Mouse (Mus musculus) kidney, postnatal 0 days (tissue): ENCODE measurements around the gene Meis1. TPM values are rescaled to one million over a fixed set of nuclear protein-coding genes. Genes with fewer than 3 reads are reported as not detected.

Experiments
- ATAC-seq: fragments of 200-750 bp; cut with Nextera tagmentation; replicated peaks from 2 replicates; pipeline ENCODE4 v1.8.0; 2017; ENCODE audit warnings: low read depth, moderate number of reproducible peaks, moderate TSS enrichment, moderate library complexity; ENCODE audit not compliant: low FRiP score
- DNase-seq: peaks from one replicate; pipeline ENCODE4 v3.0.0-alpha.2; 2016; ENCODE audit warnings: low spot score
- H3K27ac ChIP-seq: fragments of 300-500 bp; sonication (generic); 2 replicates; pipeline ENCODE4 v1.5.1; 2014; ENCODE audit warnings: mild to moderate bottlenecking
- H3K27me3 ChIP-seq: fragments of 300-500 bp; sonication (generic); 2 replicates; pipeline ENCODE4 v1.6.1; 2014; ENCODE audit warnings: low read length, mixed read lengths; ENCODE audit not compliant: insufficient read depth
- H3K36me3 ChIP-seq: fragments of 300-500 bp; sonication (generic); 2 replicates; pipeline ENCODE4 v1.6.1; 2014; ENCODE audit warnings: low read length, mixed read lengths; ENCODE audit not compliant: insufficient read depth
- H3K4me1 ChIP-seq: fragments of 300-500 bp; sonication (generic); replicated peaks from 2 replicates; pipeline ENCODE4 v1.6.1; 2014; ENCODE audit warnings: antibody characterized with exemption, low read length, mixed read lengths; ENCODE audit not compliant: insufficient read depth
- H3K4me2 ChIP-seq: fragments of 300-500 bp; sonication (generic); 2 replicates; pipeline ENCODE4 v1.6.1; 2014; ENCODE audit warnings: mild to moderate bottlenecking, low read length, moderate library complexity, mixed read lengths
- H3K4me3 ChIP-seq: fragments of 300-500 bp; sonication (generic); replicated peaks from 2 replicates; pipeline ENCODE4 v1.5.1; 2014; ENCODE audit warnings: low read depth, low read length
- H3K9ac ChIP-seq: fragments of 300-500 bp; sonication (generic); 2 replicates; pipeline ENCODE4 v1.6.1; 2014; ENCODE audit warnings: low read depth, low read length
- H3K9me3 ChIP-seq: fragments of 300-500 bp; sonication (generic); replicated peaks from 2 replicates; pipeline ENCODE4 v1.6.1; 2016; ENCODE audit warnings: low read length, inconsistent platforms, mixed read lengths
- CTCF ChIP-seq: IDR thresholded peaks from 2 replicates; pipeline ENCODE4 v1.5.1; 2016; ENCODE audit warnings: antibody characterized with exemption, low read depth, mild to moderate bottlenecking, moderate library complexity
- WGBS: fragments of 180-500 bp; shearing (Covaris S2); extraction: QIAGEN DNeasy Blood & Tissue Kit; methylation state at CpG from one replicate; pipeline ENCODE4 v1.1.7; 2014; 5-methylcytosine and 5-hydroxymethylcytosine counted together
- polyA plus RNA-seq: library from polyadenylated mRNA; unstranded; fragments of >200 nt; fragmentation: Nextera tagmentation; extraction: Ambion mirVana; gene quantifications from 2 replicates; pipeline ENCODE4 v1.2.1, GENCODE M21; 2015

Gene Meis1
- polyA plus RNA-seq, 1 experiment from 2014 or later, result 59.0 TPM

DNA sequence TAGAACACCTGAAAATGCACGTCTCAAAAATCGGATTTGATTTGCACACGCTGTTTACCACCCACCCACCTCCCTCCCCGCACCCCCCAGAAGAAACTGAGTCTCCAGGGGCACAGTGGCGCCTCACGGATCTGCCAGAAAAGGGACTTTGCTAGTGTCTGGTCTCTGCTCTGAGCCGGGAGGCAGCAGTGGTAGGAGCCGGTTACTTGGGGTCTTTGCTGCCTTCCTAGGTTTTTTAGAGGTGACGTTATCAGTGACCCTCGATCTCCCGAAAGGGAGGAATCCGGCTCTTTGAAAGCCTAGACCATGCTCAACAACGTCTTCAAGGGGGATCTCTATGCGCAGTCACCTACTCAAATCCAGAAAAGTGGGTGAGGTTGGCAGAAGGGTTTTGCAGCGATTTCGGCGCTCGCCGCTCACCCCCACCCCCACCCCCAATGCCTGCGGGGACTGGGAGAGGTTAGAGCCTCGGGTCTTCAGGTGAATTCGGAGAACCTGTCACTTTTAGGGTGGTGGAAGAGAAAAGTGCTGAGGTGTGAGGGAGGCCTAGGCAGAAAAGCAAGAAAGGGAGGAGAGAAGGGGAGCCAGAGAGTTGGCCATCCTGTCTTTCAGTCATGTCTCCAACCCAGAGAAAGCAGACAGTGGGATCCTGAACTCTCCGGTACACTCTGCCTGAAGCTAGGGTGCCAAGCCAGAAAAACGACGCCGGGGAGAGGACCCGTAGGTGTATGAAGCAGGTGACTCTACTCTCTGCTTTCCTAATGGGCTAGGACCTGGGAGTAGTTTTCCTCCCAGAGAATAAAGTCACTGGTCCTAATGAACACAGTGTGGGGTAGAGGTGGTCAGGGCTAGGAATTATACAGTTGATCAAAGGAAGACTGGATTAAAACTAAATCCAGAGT lies 143.5 kb downstream of the Meis1 start:
- 4% methylated on average over 27 of the region's 27 CpGs for WGBS
- H3K4me3 ChIP-seq, result peak overlapping the region; percentile 42
- peaks cover 4% of the 10 kb centered on the region; the same call in 1 of the 2 replicates for H3K4me1 ChIP-seq
- no peaks in the 10 kb centered on the region for H3K36me3 ChIP-seq
- TF ChIP-seq CTCF, result no peak
- peak overlapping the region; percentile 79 for H3K27ac ChIP-seq
- ATAC-seq (no peak), DNase-seq (no peak)
- H3K9me3 ChIP-seq, result no peaks in the 10 kb centered on the region
- H3K4me2 ChIP-seq, result peak overlapping the region; percentile 62
- H3K9ac ChIP-seq, result peak overlapping the region; percentile 46; the same call in 1 of the 2 replicates
- H3K27me3 ChIP-seq, result no peaks in the 10 kb centered on the region; the same call in 1 of the 2 replicates

DNA sequence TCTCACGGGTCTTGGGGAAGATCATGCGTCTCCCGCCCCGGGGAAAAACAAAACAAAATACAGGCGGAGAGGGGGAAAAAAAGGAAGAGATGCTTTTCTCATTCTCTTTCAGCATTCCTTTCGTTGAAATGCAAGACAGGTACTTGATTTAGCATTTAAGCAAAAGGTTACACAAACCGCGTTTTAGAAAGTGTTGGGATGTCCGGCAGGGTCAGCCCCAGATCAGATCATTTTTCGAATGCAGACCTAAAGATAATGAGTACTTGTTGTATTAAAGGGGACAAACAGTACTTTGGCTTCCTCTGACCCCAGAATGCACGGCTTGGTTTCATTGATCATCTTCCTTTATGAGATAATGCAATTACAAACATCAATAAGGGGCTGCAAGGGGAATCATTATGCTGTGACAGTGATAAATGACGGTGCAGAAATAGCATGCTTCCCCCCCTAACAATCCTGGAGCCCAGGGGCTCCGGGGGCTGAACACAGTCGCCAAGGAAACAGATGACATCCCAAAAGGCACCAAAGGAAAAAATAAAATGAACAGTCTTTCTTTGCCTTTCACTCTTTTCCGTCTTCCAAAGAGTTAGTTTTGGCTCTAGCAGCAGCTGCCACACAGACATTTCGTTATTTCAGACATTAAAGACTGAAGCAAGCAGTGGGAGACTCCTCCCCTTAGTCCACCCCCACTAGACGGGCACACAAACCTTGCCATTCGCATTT lies 144.3 kb downstream of the Meis1 start:
- ATAC-seq, result no peak
- WGBS, result 3% methylated on average over 18 of the region's 18 CpGs
- peak overlapping the region; percentile 79 for H3K27ac ChIP-seq
- H3K9ac ChIP-seq, result peak overlapping the region; percentile 46; the same call in 1 of the 2 replicates
- peak; percentile 64 for DNase-seq
- H3K4me2 ChIP-seq, result peak overlapping the region; percentile 62
- no peaks in the 10 kb centered on the region; the same call in 1 of the 2 replicates for H3K27me3 ChIP-seq
- no peak for TF ChIP-seq CTCF
- H3K4me1 ChIP-seq, result peaks cover 4% of the 10 kb centered on the region; the same call in 1 of the 2 replicates
- H3K9me3 ChIP-seq, result no peaks in the 10 kb centered on the region
- no peaks in the 10 kb centered on the region for H3K36me3 ChIP-seq
- H3K4me3 ChIP-seq, result peak overlapping the region; percentile 42

DNA sequence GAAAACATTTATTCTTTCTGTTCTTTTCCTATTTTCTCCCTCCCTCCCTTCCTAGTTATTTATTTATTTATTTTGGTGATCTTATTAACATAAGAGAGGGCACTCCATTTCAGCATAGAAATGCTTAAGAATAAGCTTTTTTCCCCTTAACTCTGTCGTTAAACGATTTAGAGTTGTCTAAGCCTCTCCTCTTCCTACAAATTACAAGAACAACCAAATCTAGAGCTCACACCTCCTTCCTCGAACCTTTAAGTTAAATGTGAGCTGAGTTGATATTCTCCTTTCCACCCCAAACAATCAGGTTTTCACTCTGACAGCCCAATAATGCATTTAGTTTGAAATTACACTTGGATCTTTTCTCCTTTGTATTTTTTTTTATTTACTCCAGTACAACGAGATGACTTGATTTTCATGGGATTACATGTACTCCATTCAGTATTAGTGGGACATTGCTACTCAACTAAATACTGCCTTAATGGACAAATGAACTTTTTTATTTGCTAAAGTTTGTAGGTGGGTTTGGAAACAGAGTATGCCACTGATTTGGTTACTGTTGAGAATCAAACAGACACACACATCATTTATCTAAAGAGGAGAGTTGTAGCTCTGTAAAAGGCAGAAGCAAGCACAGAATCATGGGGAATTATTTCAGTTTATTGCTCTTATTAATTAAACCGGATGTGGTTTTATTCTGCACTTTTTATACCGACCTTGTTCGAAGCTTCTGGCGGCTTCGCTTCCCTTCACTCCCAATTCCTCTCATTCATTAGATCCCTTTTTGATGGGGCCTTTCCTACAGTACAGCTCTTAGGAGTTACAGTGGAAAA lies 145.1 kb downstream of the Meis1 start:
- Histone ChIP-seq H3K27ac (peak overlapping the region; percentile 79), H3K4me2 (peak overlapping the region; percentile 62), H3K36me3 (no peaks in the 10 kb centered on the region), H3K9me3 (no peaks in the 10 kb centered on the region), H3K4me1 (peaks cover 4% of the 10 kb centered on the region; the same call in 1 of the 2 replicates), H3K4me3 (0 out of 2 replicates have a peak overlapping the region, but pooled peaks have one; percentile 42), H3K27me3 (no peaks in the 10 kb centered on the region; the same call in 1 of the 2 replicates), H3K9ac (peak overlapping the region; percentile 46; the same call in 1 of the 2 replicates)
- TF ChIP-seq CTCF, result no peak
- WGBS, result 15% methylated on average over 9 of the region's 9 CpGs
- ATAC-seq, result no peak
- peak; percentile 68 for DNase-seq

DNA sequence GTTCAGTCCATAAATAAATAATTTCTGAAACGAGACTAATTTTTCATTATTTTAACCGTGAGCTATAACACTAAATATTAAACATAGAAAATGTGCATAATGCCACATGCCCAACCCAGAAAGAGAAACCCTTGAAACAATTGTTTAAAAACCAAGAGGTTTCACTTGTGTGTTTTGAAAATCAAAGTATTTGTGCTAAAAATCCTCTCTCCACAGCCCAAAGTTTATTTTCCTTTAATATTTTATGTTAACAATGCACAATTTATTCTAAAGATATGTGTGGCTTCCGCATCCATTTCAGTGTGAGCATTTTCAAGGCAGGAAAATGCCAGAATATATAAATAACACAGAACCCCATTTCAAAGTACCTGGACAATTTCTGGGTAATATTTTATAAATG lies 146.0 kb downstream of the Meis1 start:
- no peak for TF ChIP-seq CTCF
- no peaks in the 10 kb centered on the region for H3K9me3 ChIP-seq
- H3K4me2 ChIP-seq, result peak overlapping the region; percentile 69; the same call in 1 of the 2 replicates
- DNase-seq, result no peak
- H3K27me3 ChIP-seq, result no peaks in the 10 kb centered on the region; the same call in 1 of the 2 replicates
- H3K4me3 ChIP-seq, result no peak overlapping the region
- no peak for ATAC-seq
- H3K27ac ChIP-seq, result peak overlapping the region; percentile 44; the same call in 1 of the 2 replicates
- no peak overlapping the region for H3K9ac ChIP-seq
- WGBS, result 29% methylated on average over 3 of the region's 3 CpGs
- no peaks in the 10 kb centered on the region for H3K36me3 ChIP-seq
- peaks cover 4% of the 10 kb centered on the region; the same call in 1 of the 2 replicates for H3K4me1 ChIP-seq

DNA sequence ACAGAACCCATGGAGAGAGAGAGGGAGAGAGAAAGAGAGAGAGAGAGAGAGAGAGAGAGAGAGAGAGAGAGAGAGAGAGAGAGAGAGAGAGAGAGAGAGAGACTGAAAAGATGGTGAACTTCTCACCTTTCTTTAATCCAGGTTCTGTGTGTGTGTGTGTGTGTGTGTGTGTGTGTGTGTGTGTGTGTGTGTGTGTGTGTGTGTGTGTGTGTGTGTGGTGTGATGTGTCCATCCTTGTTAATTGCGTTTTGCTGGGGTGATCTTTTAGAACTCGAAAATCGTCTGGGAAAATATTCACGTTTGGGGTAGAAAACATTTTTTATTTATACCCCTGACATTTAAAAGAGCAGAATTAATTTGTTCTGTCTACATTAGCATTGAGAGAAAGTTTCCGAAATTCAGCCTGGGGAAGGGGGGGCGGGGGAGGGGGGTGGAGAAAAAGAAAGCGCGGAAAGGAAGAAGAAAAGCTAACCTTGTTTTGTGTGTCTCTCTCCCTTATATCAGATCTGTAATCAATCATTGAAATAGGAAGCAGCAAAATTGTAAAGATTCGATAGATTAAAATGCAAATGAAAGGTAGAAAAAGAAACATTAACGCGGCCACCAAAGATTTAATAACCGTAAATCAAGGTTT lies 146.6 kb downstream of the Meis1 start:
- no peak for TF ChIP-seq CTCF
- Histone ChIP-seq H3K36me3 (no peaks in the 10 kb centered on the region), H3K9ac (peak overlapping the region; percentile 74), H3K27me3 (no peaks in the 10 kb centered on the region; the same call in 1 of the 2 replicates), H3K4me2 (peak overlapping the region; percentile 69), H3K4me3 (peak overlapping the region; percentile 47), H3K4me1 (peaks cover 4% of the 10 kb centered on the region; the same call in 1 of the 2 replicates), H3K9me3 (no peaks in the 10 kb centered on the region), H3K27ac (peak overlapping the region; percentile 91)
- DNase-seq, result peak; percentile 64
- WGBS, result 8% methylated on average over 12 of the region's 12 CpGs
- no peak for ATAC-seq
